Mouse (Mus musculus) testis, adult 2 months (tissue): ENCODE results near the gene Scn8a. TPM values are rescaled to one million over a fixed set of nuclear protein-coding genes. Genes with fewer than 3 reads are reported as not detected.

Experiments
- H3K27ac ChIP-seq: fragments of 200-500 bp; 2 replicates; pipeline ENCODE4 v1.5.1; 2012; ENCODE audit warnings: low read depth, low read length; ENCODE audit not compliant: control insufficient read depth, insufficient read depth
- H3K27me3 ChIP-seq: fragments of 200-500 bp; 2 replicates; pipeline ENCODE4 v1.6.1; 2012; ENCODE audit warnings: mild to moderate bottlenecking, low read length, moderate library complexity; ENCODE audit not compliant: control insufficient read depth, insufficient read depth
- H3K36me3 ChIP-seq: fragments of 200-500 bp; 2 replicates; pipeline ENCODE4 v1.6.1; 2012; ENCODE audit warnings: mild to moderate bottlenecking, low read length; ENCODE audit not compliant: control insufficient read depth, insufficient read depth
- H3K4me1 ChIP-seq: fragments of 200-500 bp; 2 replicates; pipeline ENCODE4 v1.6.1; 2012; ENCODE audit warnings: low read length; ENCODE audit not compliant: control insufficient read depth, insufficient read depth
- H3K4me3 ChIP-seq: fragments of 200-500 bp; 2 replicates; pipeline ENCODE4 v1.5.1; 2012; ENCODE audit warnings: low read depth, mild to moderate bottlenecking, low read length, moderate library complexity, mixed read lengths; ENCODE audit not compliant: control insufficient read depth
- CTCF ChIP-seq: fragments of 200-500 bp; IDR thresholded peaks from 2 replicates; pipeline ENCODE4 v1.5.1; 2012; ENCODE audit warnings: low read depth, mild to moderate bottlenecking, inconsistent platforms, low read length, moderate library complexity; ENCODE audit not compliant: control insufficient read depth, insufficient read depth, insufficient replicate concordance
- POLR2A ChIP-seq: fragments of 200-500 bp; IDR thresholded peaks from 2 replicates; pipeline ENCODE4 v1.6.1; 2012; ENCODE audit warnings: low read depth, mild to moderate bottlenecking, inconsistent platforms, low read length, moderate library complexity; ENCODE audit not compliant: control insufficient read depth
- polyA plus RNA-seq: library from polyadenylated mRNA; depleted of rRNA; stranded (reverse); fragments of >200 nt; gene quantifications from 2 replicates; pipeline ENCODE4 v1.2.3, GENCODE M21; 2012

The Scn8a gene
- polyA plus RNA-seq, 1 experiment, result 3.4 TPM

- H3K36me3 ChIP-seq, result no peaks in the 10 kb centered on the region
- H3K27ac ChIP-seq, result no peak overlapping the region
- no peaks in the 10 kb centered on the region for H3K27me3 ChIP-seq
- H3K4me3 ChIP-seq, result no peak overlapping the region
- no peaks in the 10 kb centered on the region for H3K4me1 ChIP-seq
- no peak for TF ChIP-seq CTCF
- TF ChIP-seq POLR2A, result no peak
Observed at GRCm38 (mm10) chr15:100860856-100861255, 8.8 kb upstream of the Scn8a start.

- no peak overlapping the region for H3K4me3 ChIP-seq
- TF ChIP-seq POLR2A (no peak), CTCF (no peak)
Observed at GRCm38 (mm10) chr15:100865556-100865955, 4.1 kb upstream of the Scn8a start.

GRCm38 (mm10) chr15:100870001-100870774, 530 bp downstream of the Scn8a start:
- H3K4me1 ChIP-seq, result peaks cover 15% of the 10 kb centered on the region
- peak overlapping the region; percentile 74 for H3K4me3 ChIP-seq
- H3K27ac ChIP-seq, result no peak overlapping the region
- no peaks in the 10 kb centered on the region; the same call in 1 of the 2 replicates for H3K27me3 ChIP-seq
- H3K36me3 ChIP-seq, result no peaks in the 10 kb centered on the region
- no peak for TF ChIP-seq POLR2A
- no peak for TF ChIP-seq CTCF

More at GRCm38 (mm10) chr15:100865556-100865955, 4.1 kb upstream of the Scn8a start:
- Histone ChIP-seq H3K27me3 (no peaks in the 10 kb centered on the region; the same call in 1 of the 2 replicates), H3K27ac (no peak overlapping the region), H3K4me1 (peaks cover 6% of the 10 kb centered on the region), H3K36me3 (no peaks in the 10 kb centered on the region)

GRCm38 (mm10) chr15:100870775-100871106, 1.1 kb downstream of the Scn8a start:
- Histone ChIP-seq H3K4me1 (peaks cover 15% of the 10 kb centered on the region), H3K4me3 (peak overlapping the region; percentile 70), H3K27me3 (no peaks in the 10 kb centered on the region; the same call in 1 of the 2 replicates), H3K27ac (no peak overlapping the region), H3K36me3 (no peaks in the 10 kb centered on the region)
- TF ChIP-seq CTCF, result no peak
- no peak for TF ChIP-seq POLR2A

GRCm38 (mm10) chr15:100871107-100872011, 1.7 kb downstream of the Scn8a start:
- H3K4me1 ChIP-seq, result peaks cover 15% of the 10 kb centered on the region
- TF ChIP-seq CTCF, result no peak
- no peak for TF ChIP-seq POLR2A
- peak overlapping the region; percentile 70 for H3K4me3 ChIP-seq
- H3K36me3 ChIP-seq, result no peaks in the 10 kb centered on the region
- no peak overlapping the region for H3K27ac ChIP-seq
- no peaks in the 10 kb centered on the region; the same call in 1 of the 2 replicates for H3K27me3 ChIP-seq

GRCm38 (mm10) chr15:100873155-100873554, 3.5 kb downstream of the Scn8a start:
- Histone ChIP-seq H3K36me3 (no peaks in the 10 kb centered on the region), H3K27me3 (no peaks in the 10 kb centered on the region; the same call in 1 of the 2 replicates), H3K27ac (no peak overlapping the region), H3K4me3 (no peak overlapping the region), H3K4me1 (peaks cover 15% of the 10 kb centered on the region)
- TF ChIP-seq CTCF, result no peak
- TF ChIP-seq POLR2A, result no peak

- Histone ChIP-seq H3K27me3 (no peaks in the 10 kb centered on the region), H3K4me3 (no peak overlapping the region), H3K4me1 (no peaks in the 10 kb centered on the region), H3K27ac (no peak overlapping the region), H3K36me3 (no peaks in the 10 kb centered on the region)
- TF ChIP-seq CTCF, result no peak
- TF ChIP-seq POLR2A, result no peak
Observed at GRCm38 (mm10) chr15:100879073-100879472, 9.4 kb downstream of the Scn8a start.
